Mouse (Mus musculus) heart, embryonic 14.5 days (tissue): Measurements from ENCODE around the gene Tmf1. TPM values are rescaled to one million over a fixed set of nuclear protein-coding genes. Genes with fewer than 3 reads are reported as not detected.

Experiments
- ATAC-seq: fragments of 200-750 bp; cut with Nextera tagmentation; 2 replicates; pipeline ENCODE4 v1.8.0; 2017; ENCODE audit warnings: low read depth, moderate TSS enrichment; ENCODE audit not compliant: insufficient number of reproducible peaks, insufficient read depth, low FRiP score
- H3K27ac ChIP-seq, 2 experiments: fragments of 200-500 bp in 1 of 2; fragments of 300-500 bp in 1 of 2; sonication (generic) in 1 of 2; replicated peaks in 1 of 2; 2 replicates each; pipeline ENCODE4 v1.5.1; 2012 to 2014; ENCODE audit warnings: low read depth in 2 of 2, low read length in 2 of 2, control low read depth in 1 of 2, mild to moderate bottlenecking in 1 of 2, mixed read lengths in 1 of 2; ENCODE audit not compliant: control insufficient read depth in 1 of 2, insufficient read depth in 1 of 2
- H3K27me3 ChIP-seq: fragments of 300-500 bp; sonication (generic); 2 replicates; pipeline ENCODE4 v1.6.1; 2014; ENCODE audit warnings: mild to moderate bottlenecking, low read length, control low read depth; ENCODE audit not compliant: control insufficient read depth, insufficient read depth
- H3K36me3 ChIP-seq: fragments of 300-500 bp; sonication (generic); 2 replicates; pipeline ENCODE4 v1.6.1; 2014; ENCODE audit warnings: mild to moderate bottlenecking, control low read depth, low read length, mixed read lengths; ENCODE audit not compliant: control insufficient read depth, insufficient read depth
- H3K4me1 ChIP-seq, 2 experiments: fragments of 200-500 bp in 1 of 2; fragments of 300-500 bp in 1 of 2; sonication (generic) in 1 of 2; 2 replicates each; pipeline ENCODE4 v1.6.1; 2012 to 2014; ENCODE audit warnings: low read length in 2 of 2, control low read depth in 1 of 2, mixed read lengths in 1 of 2; ENCODE audit not compliant: control insufficient read depth in 2 of 2, insufficient read depth in 2 of 2
- H3K4me2 ChIP-seq: fragments of 300-500 bp; sonication (generic); 2 replicates; pipeline ENCODE4 v1.6.1; 2014; ENCODE audit warnings: mild to moderate bottlenecking, low read length
- H3K4me3 ChIP-seq, 2 experiments: fragments of 200-500 bp in 1 of 2; fragments of 300-500 bp in 1 of 2; sonication (generic) in 1 of 2; 2 replicates each; pipeline ENCODE4 v1.5.1; 2012 to 2014; ENCODE audit warnings: low read length in 2 of 2, mild to moderate bottlenecking in 2 of 2, control low read depth in 1 of 2, low read depth in 1 of 2, moderate library complexity in 1 of 2; ENCODE audit not compliant: control insufficient read depth in 1 of 2, insufficient read depth in 1 of 2
- H3K9ac ChIP-seq: fragments of 300-500 bp; sonication (generic); 2 replicates; pipeline ENCODE4 v1.6.1; 2014; ENCODE audit warnings: mild to moderate bottlenecking, low read length
- H3K9me3 ChIP-seq: fragments of 300-500 bp; sonication (generic); 2 replicates; pipeline ENCODE4 v1.6.1; 2016; ENCODE audit warnings: low read length, control low read depth; ENCODE audit not compliant: control insufficient read depth
- WGBS: fragments of 180-500 bp; shearing (Covaris S2); extraction: QIAGEN DNeasy Blood & Tissue Kit; methylation state at CpG from one replicate; pipeline ENCODE4 v1.1.7; 2014; 5-methylcytosine and 5-hydroxymethylcytosine counted together
- polyA plus RNA-seq: library from polyadenylated mRNA; unstranded; fragments of >200 nt; fragmentation: Nextera tagmentation; extraction: Ambion mirVana; gene quantifications from 2 replicates; pipeline ENCODE4 v1.2.1, GENCODE M21; 2014

Gene Tmf1
- polyA plus RNA-seq, 1 experiment from 2014 or later = 25.1 TPM

DNA sequence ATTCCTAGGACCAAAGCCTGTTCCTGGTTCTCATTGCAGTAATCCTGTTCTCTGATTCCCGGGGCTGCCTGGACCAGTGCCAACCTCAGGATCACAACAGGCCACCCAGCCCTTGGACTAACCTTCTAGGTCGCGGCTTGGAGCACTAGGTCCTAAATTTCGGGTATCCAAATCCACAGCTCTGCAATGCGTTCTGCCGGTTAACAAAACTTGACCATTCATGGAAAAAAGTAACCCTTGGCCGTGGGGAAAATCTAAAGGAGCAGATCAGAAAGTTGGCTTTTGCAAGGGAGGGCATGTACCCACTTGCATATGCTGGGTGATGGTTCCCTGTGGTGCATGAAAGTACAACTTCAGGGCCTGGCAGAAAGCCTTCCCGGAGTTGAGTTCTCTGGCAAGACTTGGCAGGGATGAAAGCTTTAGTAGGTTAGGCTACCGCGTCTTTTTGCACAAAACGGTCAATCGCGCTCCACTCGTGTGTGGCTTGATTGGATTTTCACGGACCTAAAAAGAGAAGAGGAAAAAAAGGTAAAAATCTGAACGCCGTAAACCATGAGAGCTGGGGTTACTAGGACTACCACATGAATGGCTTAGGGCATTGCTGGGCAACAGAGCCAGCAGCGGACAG lies 31.1 kb downstream of the Tmf1 start:
- no peak for ATAC-seq
- peak overlapping the region; percentile 75 to 88; a peak in 3 of 4 replicates for H3K27ac ChIP-seq
- 11% methylated on average over 18 of the region's 18 CpGs for WGBS
- peaks cover 26% of the 10 kb centered on the region for H3K36me3 ChIP-seq
- H3K4me3 ChIP-seq = peak overlapping the region; percentile 77 to 82
- H3K9ac ChIP-seq = peak overlapping the region; percentile 96
- no peaks in the 10 kb centered on the region for H3K9me3 ChIP-seq
- peak overlapping the region; percentile 94 for H3K4me2 ChIP-seq
- H3K4me1 ChIP-seq = peaks cover 9 to 18% of the 10 kb centered on the region in 2 experiments
- H3K27me3 ChIP-seq = no peaks in the 10 kb centered on the region

DNA sequence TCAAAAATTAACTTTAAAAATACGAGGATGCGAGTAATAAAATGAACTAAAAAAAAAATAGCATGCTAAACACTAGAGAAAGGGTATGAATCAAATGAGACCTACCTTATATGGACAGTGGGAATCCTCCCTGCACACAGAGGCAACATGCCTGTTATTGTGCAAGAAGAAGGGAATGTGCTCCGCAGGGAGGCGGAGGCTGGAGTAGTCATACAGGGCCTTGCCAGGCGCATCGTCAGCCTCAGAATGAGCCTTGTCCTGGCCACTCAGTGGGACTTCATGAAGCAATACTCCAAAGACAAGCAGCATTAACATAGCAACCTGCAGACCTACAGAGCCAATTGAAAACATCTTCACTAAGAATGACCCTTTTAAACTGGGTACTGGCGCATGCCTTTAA lies 33.8 kb downstream of the Tmf1 start:
- Histone ChIP-seq H3K9ac (no peak overlapping the region), H3K4me2 (no peak overlapping the region), H3K36me3 (peaks cover 45% of the 10 kb centered on the region), H3K4me1 (peaks cover 9 to 18% of the 10 kb centered on the region in 2 experiments), H3K9me3 (no peaks in the 10 kb centered on the region), H3K27me3 (no peaks in the 10 kb centered on the region), H3K27ac (no peak overlapping the region), H3K4me3 (no peak overlapping the region)
- WGBS = 86% methylated on average over 7 of the region's 7 CpGs
- no peak for ATAC-seq

DNA sequence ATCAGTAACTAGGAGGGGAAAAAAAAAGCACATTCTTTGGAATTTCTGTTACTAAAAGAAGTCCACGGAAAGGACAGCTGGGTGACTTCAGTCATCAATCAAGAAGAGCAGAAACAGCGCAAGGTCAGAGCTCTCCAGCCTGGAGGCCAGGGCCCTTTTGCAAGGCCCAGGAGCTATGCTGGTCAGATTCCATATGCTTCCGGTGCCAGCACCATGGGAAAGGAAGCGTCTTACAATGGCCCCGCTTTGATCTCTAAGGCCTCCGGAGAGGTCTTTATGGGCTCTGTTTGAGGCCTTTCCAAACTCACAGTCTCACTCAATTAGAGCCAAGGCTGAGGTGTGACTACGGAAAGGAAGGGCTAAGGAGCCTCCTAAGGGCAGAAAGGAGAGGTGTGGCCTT lies 34.6 kb downstream of the Tmf1 start:
- H3K27ac ChIP-seq = 0 out of 4 replicates have a peak overlapping the region, but pooled peaks of 1 of the 2 experiments have one; percentile 1

DNA sequence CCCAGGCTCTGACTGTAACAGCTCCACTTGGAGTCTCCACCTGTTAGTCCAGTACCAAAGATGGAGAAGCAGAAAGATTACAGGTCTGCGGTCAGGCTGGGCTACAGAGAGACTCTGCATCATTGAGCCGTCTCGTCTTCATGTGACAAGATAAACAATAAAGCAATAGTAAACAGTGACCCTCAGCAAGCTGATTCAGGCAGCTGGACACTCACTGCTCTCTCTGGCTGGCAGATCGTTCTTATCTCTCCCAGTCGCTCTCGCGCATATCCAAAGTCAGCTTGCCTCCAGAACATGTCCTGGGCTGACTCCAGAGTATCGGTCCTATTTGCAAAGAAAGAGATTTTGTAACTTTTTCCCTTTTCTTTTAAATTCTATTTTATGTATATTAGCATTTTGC lies 36.3 kb downstream of the Tmf1 start:
- WGBS = 38% methylated on average over 8 of the region's 8 CpGs
- peaks cover 60% of the 10 kb centered on the region for H3K36me3 ChIP-seq
- no peak overlapping the region for H3K4me2 ChIP-seq
- no peaks in the 10 kb centered on the region for H3K27me3 ChIP-seq
- H3K4me1 ChIP-seq = peaks cover 6 to 13% of the 10 kb centered on the region in 2 experiments
- no peak for ATAC-seq
- H3K27ac ChIP-seq = no peak overlapping the region
- H3K9ac ChIP-seq = no peak overlapping the region
- no peak overlapping the region for H3K4me3 ChIP-seq
- H3K9me3 ChIP-seq = 0 out of 2 replicates have a peak, but pooled peaks cover 2% of the 10 kb centered on the region

More for the DNA sequence above, 34.6 kb downstream of the Tmf1 start:
- H3K4me1 ChIP-seq = peaks cover 9 to 16% of the 10 kb centered on the region in 2 experiments
- WGBS = 46% methylated on average over 7 of the region's 7 CpGs
- H3K4me2 ChIP-seq = no peak overlapping the region
- H3K36me3 ChIP-seq = peaks cover 53% of the 10 kb centered on the region
- no peak overlapping the region for H3K4me3 ChIP-seq
- H3K9ac ChIP-seq = no peak overlapping the region
- H3K27me3 ChIP-seq = no peaks in the 10 kb centered on the region
- no peak for ATAC-seq
- 0 out of 2 replicates have a peak, but pooled peaks cover 2% of the 10 kb centered on the region for H3K9me3 ChIP-seq

DNA sequence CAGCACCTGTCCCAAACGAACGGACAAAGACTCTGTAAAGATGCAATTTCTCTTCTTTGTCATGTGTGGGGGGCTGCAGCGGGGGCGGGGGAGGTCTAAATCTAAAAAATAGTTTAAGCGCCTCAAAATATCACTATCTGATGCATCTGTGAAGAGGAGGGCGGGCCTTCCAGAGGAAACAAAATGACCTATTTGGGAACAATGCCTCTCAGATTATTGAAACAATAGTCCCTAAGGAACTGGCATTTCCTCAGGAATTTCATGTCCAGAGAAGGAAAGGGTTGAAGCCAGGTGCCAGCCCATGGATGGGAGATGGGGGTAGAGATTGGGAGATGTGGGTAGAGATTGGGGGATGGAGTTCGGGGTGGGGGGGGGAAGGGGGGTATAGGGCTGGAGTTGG lies 37.1 kb downstream of the Tmf1 start:
- H3K4me1 ChIP-seq = peaks cover 4 to 5% of the 10 kb centered on the region in 2 experiments; a peak in 2 of 4 replicates
- H3K9ac ChIP-seq = no peak overlapping the region
- WGBS = 78% methylated on average over 7 of the region's 7 CpGs
- H3K27ac ChIP-seq = no peak overlapping the region
- no peak overlapping the region for H3K4me3 ChIP-seq
- H3K9me3 ChIP-seq = 0 out of 2 replicates have a peak, but pooled peaks cover 2% of the 10 kb centered on the region
- ATAC-seq = no peak
- H3K36me3 ChIP-seq = peaks cover 60% of the 10 kb centered on the region
- no peak overlapping the region for H3K4me2 ChIP-seq
- no peaks in the 10 kb centered on the region for H3K27me3 ChIP-seq

DNA sequence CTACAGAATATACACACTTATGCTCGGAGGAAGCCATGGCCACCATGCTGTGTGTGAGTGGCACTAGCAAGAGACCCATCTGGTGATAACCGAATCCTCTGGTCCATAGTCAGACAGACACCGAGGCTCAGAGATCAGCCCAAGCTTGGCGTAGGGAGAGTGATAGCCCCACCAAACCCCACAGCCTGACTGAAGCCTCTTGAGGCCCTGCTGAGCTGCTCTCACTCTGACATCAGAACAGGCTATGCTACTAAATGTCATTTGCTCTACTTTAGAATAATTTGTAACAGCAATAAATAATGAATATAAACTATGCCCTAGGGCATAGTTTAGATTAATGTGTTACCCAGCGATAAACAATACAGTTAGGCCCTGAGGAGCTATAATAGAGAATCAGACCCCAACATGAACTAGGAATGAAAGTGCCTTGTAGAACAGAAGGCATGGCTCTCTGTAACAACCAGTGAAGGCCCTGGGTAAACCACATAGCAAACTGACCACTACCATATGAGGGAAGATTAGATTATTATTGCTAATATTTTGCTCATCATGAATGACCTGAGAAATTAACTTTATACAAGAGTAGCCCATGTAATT lies 46.1 kb downstream of the Tmf1 start:
- Histone ChIP-seq H3K27ac (no peak overlapping the region), H3K4me3 (no peak overlapping the region), H3K4me2 (no peak overlapping the region), H3K9ac (no peak overlapping the region), H3K27me3 (no peaks in the 10 kb centered on the region), H3K4me1 (no peaks in the 10 kb centered on the region), H3K9me3 (no peaks in the 10 kb centered on the region), H3K36me3 (peaks cover 69% of the 10 kb centered on the region)
- 85% methylated on average over 5 of the region's 5 CpGs for WGBS
- ATAC-seq = no peak

DNA sequence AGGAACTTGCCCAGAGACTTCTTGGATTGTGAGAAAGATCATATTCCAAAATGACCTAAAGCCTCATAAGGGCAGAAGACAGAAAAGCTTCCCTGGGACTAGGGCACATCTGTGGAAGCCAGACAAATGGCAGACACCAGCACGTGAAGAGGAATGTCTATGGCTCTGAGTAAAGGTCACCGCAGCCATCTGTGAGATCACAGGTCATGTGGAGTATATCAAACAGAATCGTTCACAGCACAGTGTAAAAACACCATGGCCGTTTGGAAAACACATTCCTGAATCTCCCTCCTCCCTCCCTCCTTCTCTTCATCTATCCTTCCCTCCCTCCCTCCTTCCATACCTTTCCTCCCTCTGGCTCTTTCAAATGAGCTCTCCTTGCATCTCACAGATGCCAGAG lies 47.1 kb downstream of the Tmf1 start:
- ATAC-seq = no peak
- 56% methylated on average over 4 of the region's 4 CpGs for WGBS
- Histone ChIP-seq H3K27ac (no peak overlapping the region), H3K4me3 (no peak overlapping the region), H3K9ac (no peak overlapping the region), H3K9me3 (no peaks in the 10 kb centered on the region), H3K27me3 (no peaks in the 10 kb centered on the region), H3K36me3 (peaks cover 71% of the 10 kb centered on the region), H3K4me2 (no peak overlapping the region), H3K4me1 (no peaks in the 10 kb centered on the region)
